Mouse (Mus musculus) small intestine, adult 2 months (tissue): ENCODE data around the gene Pitpnc1.

Experiments
- CTCF ChIP-seq: fragments of 200-500 bp; IDR thresholded peaks from 2 replicates; pipeline ENCODE4 v1.5.1; 2012; ENCODE audit warnings: low read depth, mild to moderate bottlenecking, control low read depth, inconsistent platforms, low read length, moderate library complexity, mixed read lengths; ENCODE audit not compliant: insufficient replicate concordance, insufficient read length; ENCODE audit errors: extremely low read depth
- POLR2A ChIP-seq: fragments of 200-500 bp; IDR thresholded peaks from 2 replicates; pipeline ENCODE4 v1.6.1; 2012; ENCODE audit warnings: low read depth, mild to moderate bottlenecking, control low read depth, inconsistent platforms, low read length, moderate library complexity

- TF ChIP-seq POLR2A (no peak), CTCF (no peak)
Measured at GRCm38 (mm10) chr11:107190376-107190775, 280.1 kb downstream of the Pitpnc1 start.
